Mouse (Mus musculus): ENCODE data around the gene Selenon. TPM values are rescaled to one million over a fixed set of nuclear protein-coding genes. Genes with fewer than 3 reads are reported as not detected.

Gene Selenon
- polyA plus RNA-seq, 1 experiment = 1.4 TPM

GRCm38 (mm10) chr4:134543261-134543660, 8.7 kb downstream of the Selenon start:
- Histone ChIP-seq H3K36me3 (ENCODE audit: control insufficient read depth, insufficient read depth, low read length) (no peaks in the 10 kb centered on the region), H3K27me3 (ENCODE audit: control insufficient read depth, insufficient read depth, low read length) (no peaks in the 10 kb centered on the region), H3K4me3 (ENCODE audit: control insufficient read depth, low read depth, low read length) (no peak overlapping the region), H3K27ac (ENCODE audit: control insufficient read depth, insufficient read depth, low read depth, low read length) (no peak overlapping the region), H3K4me1 (ENCODE audit: control insufficient read depth, insufficient read depth, low read length) (no peaks in the 10 kb centered on the region)
- TF ChIP-seq POLR2A (IDR thresholded peaks at IDR 0.05; ENCODE audit: control insufficient read depth, low read depth, low read length) (no peak), CTCF (IDR thresholded peaks at IDR 0.05; ENCODE audit: control insufficient read depth, insufficient read depth, insufficient replicate concordance, low read depth, low read length) (peak; percentile 79; the same call in 1 of the 2 replicates)

GRCm38 (mm10) chr4:134542726-134543125, 9.2 kb downstream of the Selenon start:
- H3K4me3 ChIP-seq (ENCODE audit: control insufficient read depth, low read depth, low read length) = no peak overlapping the region
- no peak overlapping the region for H3K27ac ChIP-seq (ENCODE audit: control insufficient read depth, insufficient read depth, low read depth, low read length)
- H3K27me3 ChIP-seq (ENCODE audit: control insufficient read depth, insufficient read depth, low read length) = no peaks in the 10 kb centered on the region
- no peaks in the 10 kb centered on the region for H3K4me1 ChIP-seq (ENCODE audit: control insufficient read depth, insufficient read depth, low read length)
- no peaks in the 10 kb centered on the region for H3K36me3 ChIP-seq (ENCODE audit: control insufficient read depth, insufficient read depth, low read length)
- no peak for TF ChIP-seq POLR2A (IDR thresholded peaks at IDR 0.05; ENCODE audit: control insufficient read depth, low read depth, low read length)
- no peak for TF ChIP-seq CTCF (IDR thresholded peaks at IDR 0.05; ENCODE audit: control insufficient read depth, insufficient read depth, insufficient replicate concordance, low read depth, low read length)

GRCm38 (mm10) chr4:134538997-134539580, 12.9 kb downstream of the Selenon start:
- Histone ChIP-seq H3K4me3 (ENCODE audit: control insufficient read depth, low read depth, low read length) (no peak overlapping the region), H3K27me3 (ENCODE audit: control insufficient read depth, insufficient read depth, low read length) (no peaks in the 10 kb centered on the region), H3K4me1 (ENCODE audit: control insufficient read depth, insufficient read depth, low read length) (peaks cover 6% of the 10 kb centered on the region), H3K27ac (ENCODE audit: control insufficient read depth, insufficient read depth, low read depth, low read length) (no peak overlapping the region), H3K36me3 (ENCODE audit: control insufficient read depth, insufficient read depth, low read length) (no peaks in the 10 kb centered on the region)
- TF ChIP-seq CTCF (IDR thresholded peaks at IDR 0.05; ENCODE audit: control insufficient read depth, insufficient read depth, insufficient replicate concordance, low read depth, low read length) = no peak
- no peak for TF ChIP-seq POLR2A (IDR thresholded peaks at IDR 0.05; ENCODE audit: control insufficient read depth, low read depth, low read length)

GRCm38 (mm10) chr4:134535787-134536151, 16.2 kb downstream of the Selenon start:
- TF ChIP-seq POLR2A (IDR thresholded peaks at IDR 0.05; ENCODE audit: control insufficient read depth, low read depth, low read length) (no peak), CTCF (IDR thresholded peaks at IDR 0.05; ENCODE audit: control insufficient read depth, insufficient read depth, insufficient replicate concordance, low read depth, low read length) (no peak)
- peaks cover 7% of the 10 kb centered on the region for H3K36me3 ChIP-seq (ENCODE audit: control insufficient read depth, insufficient read depth, low read length)
- no peaks in the 10 kb centered on the region for H3K27me3 ChIP-seq (ENCODE audit: control insufficient read depth, insufficient read depth, low read length)
- H3K4me1 ChIP-seq (ENCODE audit: control insufficient read depth, insufficient read depth, low read length) = peaks cover 11% of the 10 kb centered on the region
- H3K4me3 ChIP-seq (ENCODE audit: control insufficient read depth, low read depth, low read length) = peak overlapping the region; percentile 96
- H3K27ac ChIP-seq (ENCODE audit: control insufficient read depth, insufficient read depth, low read depth, low read length) = peak overlapping the region; percentile 83

- Histone ChIP-seq H3K36me3 (ENCODE audit: control insufficient read depth, insufficient read depth, low read length) (peaks cover 7% of the 10 kb centered on the region), H3K4me1 (ENCODE audit: control insufficient read depth, insufficient read depth, low read length) (peaks cover 11% of the 10 kb centered on the region), H3K27me3 (ENCODE audit: control insufficient read depth, insufficient read depth, low read length) (no peaks in the 10 kb centered on the region), H3K4me3 (ENCODE audit: control insufficient read depth, low read depth, low read length) (peak within 1 kb of the TSS; percentile 96), H3K27ac (ENCODE audit: control insufficient read depth, insufficient read depth, low read depth, low read length) (peak within 1 kb of the TSS; percentile 97)
- TF ChIP-seq CTCF (IDR thresholded peaks at IDR 0.05; ENCODE audit: control insufficient read depth, insufficient read depth, insufficient replicate concordance, low read depth, low read length) (0 out of 2 replicates have a peak, but pooled peaks have one; percentile 1), POLR2A (IDR thresholded peaks at IDR 0.05; ENCODE audit: control insufficient read depth, low read depth, low read length) (peak; percentile 85)
These were observed 16.8 kb downstream of the Selenon start, which contains the start of gene Mtfr1l for GRCm38 (mm10) chr4:134534932-134535786. Gene Mtfr1l (minus strand): TSS chr4:134535387.

GRCm38 (mm10) chr4:134534124-134534886, 17.7 kb downstream of the Selenon start:
- TF ChIP-seq CTCF (IDR thresholded peaks at IDR 0.05; ENCODE audit: control insufficient read depth, insufficient read depth, insufficient replicate concordance, low read depth, low read length) (no peak), POLR2A (IDR thresholded peaks at IDR 0.05; ENCODE audit: control insufficient read depth, low read depth, low read length) (peak; percentile 52; the same call in 1 of the 2 replicates)

More at GRCm38 (mm10) chr4:134534124-134534886, 17.7 kb downstream of the Selenon start:
- peak overlapping the region; percentile 97 for H3K27ac ChIP-seq (ENCODE audit: control insufficient read depth, insufficient read depth, low read depth, low read length)
- no peaks in the 10 kb centered on the region for H3K27me3 ChIP-seq (ENCODE audit: control insufficient read depth, insufficient read depth, low read length)
- H3K4me1 ChIP-seq (ENCODE audit: control insufficient read depth, insufficient read depth, low read length) = peaks cover 11% of the 10 kb centered on the region
- peaks cover 7% of the 10 kb centered on the region for H3K36me3 ChIP-seq (ENCODE audit: control insufficient read depth, insufficient read depth, low read length)
- peak overlapping the region; percentile 96 for H3K4me3 ChIP-seq (ENCODE audit: control insufficient read depth, low read depth, low read length)

Data from testis, adult 2 months (tissue).